Mouse (Mus musculus) left cerebral cortex, postnatal 36 days (tissue): ENCODE measurements at regions not wholly inside any gene's neighbourhood (a gene's known extent, or its start where the extent isn't known, plus 50 kb on each side); places are given as distances from the start of the nearest gene placed in this dataset.

ENCODE experiments used
- DNase-seq, 2 experiments: peaks; one replicate each; pipeline ENCODE4 v3.0.0; 2021 to 2022; ENCODE audit warnings: low spot score in 2 of 2, mixed read lengths in 1 of 2
- intact Hi-C: fragments of 180-260 bp; cut with DNase I; formaldehyde crosslinking; loops from one replicate; pipeline ENCODE4 v1.15.1; 2025

DNA sequence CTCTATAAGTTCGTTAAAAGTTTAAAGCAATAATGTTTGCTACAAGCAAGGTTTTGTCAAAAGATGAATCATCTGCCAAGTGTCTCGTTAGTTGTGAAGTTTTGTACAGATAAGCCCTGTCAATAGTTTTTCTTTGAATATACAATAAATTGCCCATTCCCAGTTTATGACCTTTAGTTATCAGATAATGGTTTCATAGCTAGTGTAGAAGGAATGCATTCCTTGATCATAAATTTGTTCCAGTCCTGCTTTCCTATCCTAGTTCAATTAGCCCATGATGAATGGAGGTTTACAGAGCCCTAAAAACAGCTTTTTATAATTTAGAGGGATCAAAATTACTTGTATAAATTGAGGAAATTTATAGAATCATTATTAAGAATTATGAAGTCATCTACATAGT, 62.5 kb upstream of the Lrch2 start:
- intact Hi-C loops = no loop called here
- no peak for DNase-seq

DNA sequence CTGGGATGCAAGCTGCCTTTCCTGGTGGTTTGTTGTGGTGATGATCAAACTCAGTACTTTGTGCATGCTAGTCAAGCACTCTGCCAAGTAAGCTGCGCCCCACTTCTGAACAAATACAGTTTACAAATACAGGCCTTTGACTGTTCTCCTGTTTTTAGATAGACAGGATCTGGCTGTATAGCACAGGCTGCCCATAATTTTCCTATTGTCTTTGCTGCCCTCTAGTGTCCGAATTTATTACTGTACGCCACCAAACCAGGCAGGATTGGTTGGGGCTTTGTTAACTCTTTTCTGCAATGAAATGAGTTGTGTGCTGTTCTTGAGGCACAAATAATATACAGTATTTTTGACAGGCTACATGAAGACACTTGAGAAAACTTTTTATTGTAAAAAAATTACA, 54.8 kb upstream of the Lrch2 start:
- DNase-seq = peak; percentile 13 to 35
- intact Hi-C loops = loop anchor here (10.0 kb wide), 1 partner anchor 554 kb away; no protein-coding TSS in a partner anchor
